ENCODE assay signal across 11 mouse cellular contexts in genomic region chr4:136242065-136242703, GRCm38 (mm10). TPM values are rescaled to one million over a fixed set of nuclear protein-coding genes. Genes with fewer than 3 reads are reported as not detected.
DNase-seq lines count a peak whose midpoint lies in the region; ATAC-seq and TF ChIP-seq lines count a peak whose summit lies in the region.
"Had no signal": no experiment of that assay in that cellular context is flagged by ENCODE, and none has a peak within 500 bp of the region (broad histone marks: within the 10 kb centered on the region; RNA-seq: fewer than 3 reads in every experiment).

No protein-coding gene starts in this region.

- peak; percentile 66 for TF ChIP-seq CTCF in left cerebral cortex, adult 2 months (IDR thresholded peaks at IDR 0.05)
- TF ChIP-seq CTCF in brain, embryonic 14.5 days (IDR thresholded peaks at IDR 0.05; ENCODE audit: borderline replicate concordance, extremely low read depth, insufficient read depth, insufficient read length): peak; percentile 32; the same call in 1 of the 2 replicates

- no peak overlapping the region for H3K27ac ChIP-seq in left cerebral cortex, adult 2 months

- peak; percentile 79 to 84 for DNase-seq in cerebellum, postnatal 14 days
- no peak for DNase-seq in cerebellum, adult 9-10 months
- DNase-seq in left cerebral cortex, adult 2 months (ENCODE audit: extremely low spot score in 1 of 2, low spot score in 2 of 2): no peak
- no peak for DNase-seq in left cerebral cortex, postnatal 4 days
- peak; percentile 31 for DNase-seq in brain, embryonic 14.5 days (ENCODE audit: low read depth)
- DNase-seq in naive thymus-derived CD4-positive, alpha-beta T cell, adult 2 months (ENCODE audit: low read depth): peak; percentile 33
- DNase-seq in gastrocnemius, postnatal 4 days (ENCODE audit: low spot score in 2 of 2): no peak
- DNase-seq: cerebellum, adult 8-10 months; layer of hippocampus, postnatal 36 days had no signal

- H3K4me3 ChIP-seq in left cerebral cortex, adult 2 months: no peak overlapping the region

- ATAC-seq in megakaryocyte progenitor cell, adult 5-6 weeks (replicated peaks; ENCODE audit: poor library complexity): no peak

- TF ChIP-seq POLR2A in brain, embryonic 14.5 days (IDR thresholded peaks at IDR 0.05; ENCODE audit: borderline replicate concordance, extremely low read depth, insufficient read depth, insufficient read length, poor library complexity, severe bottlenecking): no peak

- intact Hi-C loops in left cerebral cortex, adult 2 months (cut with DNase I): no loop called here
- intact Hi-C loops in left cerebral cortex, postnatal 4 days (cut with DNase I): loop anchor here (5.0 kb wide), 1 partner anchor 35 kb away; the partner anchor contains the start of gene Asap3

RNA-seq across cellular contexts. Expression of gene Tcea3, which starts 5.3 kb away (rescaled TPM):
- total RNA-seq in left cerebral cortex, adult 2 months (2021): under 1 TPM; 0.68 to 0.93 TPM
- 1 to 10 TPM in 1 of 2 experiments, under 1 TPM in 1; 0.92 to 1.2 TPM for total RNA-seq in left cerebral cortex, postnatal 4 days (2021)
- 0.38 and 0.98 TPM in 2 replicates for polyA plus RNA-seq in brain, embryonic 14.5 days (2012; rRNA removed)
- 100 to 1,000 TPM; 149 to 154 TPM for total RNA-seq in gastrocnemius, postnatal 4 days (2021)
- total RNA-seq in megakaryocyte progenitor cell, adult 5-6 weeks (2015): 0.10 TPM in 1 of 2 replicates, not detected in the other
- 0.33 and 0.41 TPM in 2 replicates for total RNA-seq in megakaryocyte progenitor cell, adult 5-6 weeks (2017)
- polyA plus RNA-seq: G1E had no signal

RNA-seq across cellular contexts. Expression of gene Asap3, which starts 36.0 kb away (rescaled TPM):
- total RNA-seq in left cerebral cortex, adult 2 months (2021): 1 to 10 TPM; 2.2 to 2.4 TPM
- total RNA-seq in left cerebral cortex, postnatal 4 days (2021): 1 to 10 TPM; 4.2 to 4.9 TPM
- 4.2 and 6.2 TPM in 2 replicates for polyA plus RNA-seq in brain, embryonic 14.5 days (2012; rRNA removed)
- total RNA-seq in gastrocnemius, postnatal 4 days (2021): 10 to 100 TPM; 12.2 to 13.4 TPM
- total RNA-seq in megakaryocyte progenitor cell, adult 5-6 weeks (2015): not detected in 2 replicates
- total RNA-seq in megakaryocyte progenitor cell, adult 5-6 weeks (2017): not detected in 2 replicates

RNA-seq across cellular contexts. Expression of gene Zfp46, which starts 42.3 kb away (rescaled TPM):
- 10 to 100 TPM; 53.5 to 54.9 TPM for total RNA-seq in left cerebral cortex, adult 2 months (2021)
- 100 to 1,000 TPM; 102 to 108 TPM for total RNA-seq in left cerebral cortex, postnatal 4 days (2021)
- 58.3 and 69.5 TPM in 2 replicates for polyA plus RNA-seq in brain, embryonic 14.5 days (2012; rRNA removed)
- 10 to 100 TPM; 51.2 to 65.1 TPM for total RNA-seq in gastrocnemius, postnatal 4 days (2021)
- 6.7 and 7.7 TPM in 2 replicates for total RNA-seq in megakaryocyte progenitor cell, adult 5-6 weeks (2015)
- total RNA-seq in megakaryocyte progenitor cell, adult 5-6 weeks (2017): 7.4 and 7.9 TPM in 2 replicates

Comparison
In these comparisons a context has a peak if more than half of its experiments do, and no peak if none do; other contexts are left out.
1. DNase-seq: peak in cerebellum, postnatal 14 days (2 of 2), brain, embryonic 14.5 days (single experiment) and naive thymus-derived CD4-positive, alpha-beta T cell, adult 2 months (single experiment); none in cerebellum, adult 9-10 months (single experiment), left cerebral cortex, adult 2 months (0 of 2), left cerebral cortex, postnatal 4 days (single experiment) and gastrocnemius, postnatal 4 days (0 of 2).
2. RNA of gene Tcea3, which starts 5.3 kb away (total RNA-seq): 149 to 154 TPM in gastrocnemius, postnatal 4 days; 0.92 to 1.2 TPM in left cerebral cortex, postnatal 4 days, 0.68 to 0.93 TPM in left cerebral cortex, adult 2 months and 0.10 to 0.41 TPM in megakaryocyte progenitor cell, adult 5-6 weeks; every median in the first group is over 10 times any median in the second.
3. RNA of gene Zfp46, which starts 42.3 kb away (total RNA-seq): 102 to 108 TPM in left cerebral cortex, postnatal 4 days, 51.2 to 65.1 TPM in gastrocnemius, postnatal 4 days and 53.5 to 54.9 TPM in left cerebral cortex, adult 2 months; 6.7 to 7.9 TPM in megakaryocyte progenitor cell, adult 5-6 weeks; every median in the first group is over 4 times any median in the second.